Comparison of ENCODE assay signal across 8 mouse cellular contexts in genomic region chr15:94520205-94520900, GRCm38 (mm10). TPM values are rescaled to one million over a fixed set of nuclear protein-coding genes. Genes with fewer than 3 reads are reported as not detected.
DNase-seq lines count a peak whose midpoint lies in the region; ATAC-seq lines count a peak whose summit lies in the region.

No protein-coding gene starts in this region.

- no peak overlapping the region for H3K9ac ChIP-seq in neural tube, embryonic 12.5 days
- no peak overlapping the region for H3K9ac ChIP-seq in neural tube, embryonic 15.5 days (replicated peaks)
- no peak overlapping the region for H3K9ac ChIP-seq in intestine, embryonic 14.5 days (ENCODE audit: low read length)

- DNase-seq in adrenal gland, postnatal 14 days = peak; percentile 36
- no peak for DNase-seq in adrenal gland, postnatal 25 days
- DNase-seq in embryo, embryonic 10 days (ENCODE audit: low spot score) = peak; percentile 81
- no peak for DNase-seq in intestine, embryonic 14.5 days (ENCODE audit: low spot score)
- DNase-seq in adrenal gland, postnatal 4 days (ENCODE audit: low spot score in 2 of 2) = no peak

- no peaks in the 10 kb centered on the region for H3K4me1 ChIP-seq in neural tube, embryonic 12.5 days
- no peaks in the 10 kb centered on the region for H3K4me1 ChIP-seq in neural tube, embryonic 15.5 days
- H3K4me1 ChIP-seq in intestine, embryonic 14.5 days (replicated peaks; ENCODE audit: control insufficient read depth, insufficient read depth, low read length) = no peaks in the 10 kb centered on the region

- no peak overlapping the region for H3K27ac ChIP-seq in neural tube, embryonic 12.5 days
- H3K27ac ChIP-seq in neural tube, embryonic 15.5 days (replicated peaks) = no peak overlapping the region
- H3K27ac ChIP-seq in intestine, embryonic 14.5 days (ENCODE audit: low read depth) = no peak overlapping the region

- ATAC-seq in neural tube, embryonic 12.5 days (ENCODE audit: low FRiP score, low read depth) = peak; percentile 44; the same call in 1 of the 2 replicates
- ATAC-seq in neural tube, embryonic 15.5 days (ENCODE audit: low FRiP score) = no peak
- ATAC-seq in intestine, embryonic 14.5 days (replicated peaks; ENCODE audit: low FRiP score, low TSS enrichment, low read depth) = 0 out of 2 replicates have a peak, but pooled peaks have one; percentile 43
- ATAC-seq in megakaryocyte-erythroid progenitor cell, adult 5-6 weeks (replicated peaks; ENCODE audit: low FRiP score, low TSS enrichment, poor library complexity, severe bottlenecking) = peak; percentile 85

- WGBS in neural tube, embryonic 12.5 days = 48% methylated on average over 9 of the region's 9 CpGs
- WGBS in neural tube, embryonic 15.5 days = 44% methylated on average over 9 of the region's 9 CpGs
- 41% methylated on average over 9 of the region's 9 CpGs for WGBS in intestine, embryonic 14.5 days

- no peaks in the 10 kb centered on the region for H3K36me3 ChIP-seq in neural tube, embryonic 12.5 days
- H3K36me3 ChIP-seq in neural tube, embryonic 15.5 days = no peaks in the 10 kb centered on the region
- H3K36me3 ChIP-seq in intestine, embryonic 14.5 days (ENCODE audit: control insufficient read depth, insufficient read depth, low read length) = peaks cover 5% of the 10 kb centered on the region

- no peak overlapping the region for H3K4me3 ChIP-seq in neural tube, embryonic 12.5 days
- no peak overlapping the region for H3K4me3 ChIP-seq in neural tube, embryonic 15.5 days (replicated peaks)
- no peak overlapping the region for H3K4me3 ChIP-seq in intestine, embryonic 14.5 days (ENCODE audit: low read depth, low read length)

- no peaks in the 10 kb centered on the region for H3K27me3 ChIP-seq in neural tube, embryonic 12.5 days (replicated peaks)
- no peaks in the 10 kb centered on the region for H3K27me3 ChIP-seq in neural tube, embryonic 15.5 days (replicated peaks)
- no peaks in the 10 kb centered on the region for H3K27me3 ChIP-seq in intestine, embryonic 14.5 days (replicated peaks; ENCODE audit: control insufficient read depth, insufficient read depth, low read length)

- H3K4me2 ChIP-seq in neural tube, embryonic 12.5 days (replicated peaks) = no peak overlapping the region
- no peak overlapping the region for H3K4me2 ChIP-seq in neural tube, embryonic 15.5 days
- H3K4me2 ChIP-seq in intestine, embryonic 14.5 days (ENCODE audit: low read length) = no peak overlapping the region

- no peaks in the 10 kb centered on the region for H3K9me3 ChIP-seq in neural tube, embryonic 12.5 days
- H3K9me3 ChIP-seq in neural tube, embryonic 15.5 days (replicated peaks) = no peaks in the 10 kb centered on the region
- H3K9me3 ChIP-seq in intestine, embryonic 14.5 days (ENCODE audit: control insufficient read depth, low read length) = no peaks in the 10 kb centered on the region

RNA-seq across cellular contexts. Expression of gene Pus7l, which starts 23.0 kb away (rescaled TPM):
- 5.2 and 6.3 TPM in 2 replicates for total RNA-seq in adrenal gland, postnatal 14 days (2021)
- total RNA-seq in adrenal gland, postnatal 25 days (2021) = 5.0 and 6.0 TPM in 2 replicates
- 9.7 and 11.1 TPM in 2 replicates for polyA plus RNA-seq in neural tube, embryonic 12.5 days (2016; fragmentation: Nextera tagmentation; extraction: Ambion mirVana)
- polyA plus RNA-seq in neural tube, embryonic 15.5 days (2015; fragmentation: Nextera tagmentation; extraction: Ambion mirVana) = 5.1 and 7.6 TPM in 2 replicates
- 10.1 and 11.2 TPM in 2 replicates for polyA plus RNA-seq in intestine, embryonic 14.5 days (2014; fragmentation: Nextera tagmentation; extraction: Ambion mirVana)
- 13.2 TPM in 2 replicates for total RNA-seq in megakaryocyte-erythroid progenitor cell, adult 5-6 weeks (2014; fragmentation: Nextera tagmentation)
- 14.0 and 17.3 TPM in 2 replicates for total RNA-seq in megakaryocyte-erythroid progenitor cell, adult 5-6 weeks (2017)
- total RNA-seq in adrenal gland, postnatal 4 days (2021) = 1 to 10 TPM; 6.1 to 6.7 TPM

RNA-seq across cellular contexts. Expression of gene Irak4, which starts 23.1 kb away (rescaled TPM):
- total RNA-seq in adrenal gland, postnatal 14 days (2021) = 15.7 and 17.5 TPM in 2 replicates
- total RNA-seq in adrenal gland, postnatal 25 days (2021) = 14.4 and 18.5 TPM in 2 replicates
- 3.4 and 4.4 TPM in 2 replicates for polyA plus RNA-seq in neural tube, embryonic 12.5 days (2016; fragmentation: Nextera tagmentation; extraction: Ambion mirVana)
- polyA plus RNA-seq in neural tube, embryonic 15.5 days (2015; fragmentation: Nextera tagmentation; extraction: Ambion mirVana) = 2.0 and 3.5 TPM in 2 replicates
- 8.9 and 9.2 TPM in 2 replicates for polyA plus RNA-seq in intestine, embryonic 14.5 days (2014; fragmentation: Nextera tagmentation; extraction: Ambion mirVana)
- 4.0 and 5.4 TPM in 2 replicates for total RNA-seq in megakaryocyte-erythroid progenitor cell, adult 5-6 weeks (2014; fragmentation: Nextera tagmentation)
- 11.0 and 17.1 TPM in 2 replicates for total RNA-seq in megakaryocyte-erythroid progenitor cell, adult 5-6 weeks (2017)
- 10 to 100 TPM; 14.6 to 14.9 TPM for total RNA-seq in adrenal gland, postnatal 4 days (2021)

RNA-seq across cellular contexts. Expression of gene Adamts20, which starts 55.1 kb away (rescaled TPM):
- 3.0 and 3.3 TPM in 2 replicates for total RNA-seq in adrenal gland, postnatal 14 days (2021)
- 1.8 and 2.3 TPM in 2 replicates for total RNA-seq in adrenal gland, postnatal 25 days (2021)
- 7.4 and 10.5 TPM in 2 replicates for polyA plus RNA-seq in neural tube, embryonic 12.5 days (2016; fragmentation: Nextera tagmentation; extraction: Ambion mirVana)
- polyA plus RNA-seq in neural tube, embryonic 15.5 days (2015; fragmentation: Nextera tagmentation; extraction: Ambion mirVana) = 4.1 and 5.5 TPM in 2 replicates
- 3.9 and 4.6 TPM in 2 replicates for polyA plus RNA-seq in intestine, embryonic 14.5 days (2014; fragmentation: Nextera tagmentation; extraction: Ambion mirVana)
- not detected in 2 replicates for total RNA-seq in megakaryocyte-erythroid progenitor cell, adult 5-6 weeks (2014; fragmentation: Nextera tagmentation)
- total RNA-seq in megakaryocyte-erythroid progenitor cell, adult 5-6 weeks (2017) = 0.19 TPM in 1 of 2 replicates, not detected in the other
- 1 to 10 TPM; 3.6 to 3.7 TPM for total RNA-seq in adrenal gland, postnatal 4 days (2021)

Comparison
In these comparisons a context has a peak if more than half of its experiments do, and no peak if none do; other contexts are left out.
1. DNase-seq: peak in adrenal gland, postnatal 14 days (single experiment) and embryo, embryonic 10 days (single experiment); none in adrenal gland, postnatal 25 days (single experiment), intestine, embryonic 14.5 days (single experiment) and adrenal gland, postnatal 4 days (0 of 2).